Mouse (Mus musculus) lung, adult 2 months (tissue): ENCODE measurements around the gene Hck.

ENCODE experiments used
- CTCF ChIP-seq: fragments of 200-500 bp; IDR thresholded peaks from 2 replicates; pipeline ENCODE4 v1.5.1; 2011; ENCODE audit warnings: mild to moderate bottlenecking, low read length, control low read depth; ENCODE audit not compliant: insufficient read depth
- POLR2A ChIP-seq: fragments of 200-500 bp; IDR thresholded peaks from 2 replicates; pipeline ENCODE4 v1.6.1; 2011; ENCODE audit warnings: low read depth, mild to moderate bottlenecking, control low read depth, low read length, borderline replicate concordance; ENCODE audit errors: extremely low read depth

DNA sequence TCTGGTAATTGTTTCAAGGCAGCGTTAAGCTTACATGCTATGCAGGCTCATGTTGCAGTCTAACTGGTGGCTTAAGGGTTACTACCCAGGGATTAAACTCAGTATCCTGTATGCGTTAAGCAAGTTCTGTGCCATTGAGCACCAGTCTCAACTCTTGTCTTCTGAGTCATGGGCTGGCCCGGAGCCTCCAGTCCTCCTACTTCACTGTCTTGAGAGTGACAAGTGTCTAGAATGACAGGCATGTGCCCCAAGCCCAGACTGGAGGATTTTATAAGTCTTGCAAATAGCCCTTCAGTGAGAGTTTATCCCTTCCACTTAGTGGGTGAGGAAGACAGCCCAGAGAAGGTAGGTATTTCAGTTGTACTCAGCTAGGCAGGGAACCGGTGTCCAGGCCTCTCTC is 27.9 kb downstream of the Hck start:
- TF ChIP-seq CTCF (no peak), POLR2A (no peak)
